Mouse (Mus musculus) C2C12 (cell line): ENCODE data around the gene Clasp2. TPM values are rescaled to one million over a fixed set of nuclear protein-coding genes. Genes with fewer than 3 reads are reported as not detected.

Experiments
- H3K27me3 ChIP-seq: one replicate; pipeline ENCODE4 v1.6.1; 2011; ENCODE audit not compliant: control insufficient read depth, insufficient read depth, insufficient read length
- H3K36me3 ChIP-seq: one replicate; pipeline ENCODE4 v1.6.1; 2011; ENCODE audit not compliant: control insufficient read depth, insufficient read depth
- H3K4me3 ChIP-seq: one replicate; pipeline ENCODE4 v1.5.1; 2011; ENCODE audit warnings: mild to moderate bottlenecking, control low read depth; ENCODE audit not compliant: poor library complexity, insufficient read depth, severe bottlenecking
- H3K79me2 ChIP-seq: one replicate; pipeline ENCODE4 v1.6.1; 2011; ENCODE audit not compliant: control insufficient read depth, insufficient read depth
- H3K79me3 ChIP-seq: one replicate; pipeline ENCODE4 v1.6.1; 2011; ENCODE audit warnings: low read depth, control low read depth
- H3ac ChIP-seq: one replicate; pipeline ENCODE3; 2011; ENCODE audit warnings: low read depth; ENCODE audit not compliant: control insufficient read depth, insufficient read length
- CEBPB ChIP-seq: IDR thresholded peaks from one replicate; pipeline ENCODE4 v1.6.1; 2011; ENCODE audit warnings: low read depth, mild to moderate bottlenecking, control low read depth, moderate library complexity
- CTCF ChIP-seq: IDR thresholded peaks from one replicate; pipeline ENCODE4 v1.5.1; 2011; ENCODE audit not compliant: control insufficient read depth, insufficient read depth, insufficient read length
- FOSL1 ChIP-seq: IDR thresholded peaks from one replicate; pipeline ENCODE4 v1.8.0; 2011; ENCODE audit warnings: mild to moderate bottlenecking, low read length; ENCODE audit not compliant: poor library complexity, insufficient read depth, severe bottlenecking
- MAX ChIP-seq: IDR thresholded peaks from one replicate; pipeline ENCODE4 v1.6.1; 2011; ENCODE audit warnings: mild to moderate bottlenecking, control low read depth
- MYOD1 ChIP-seq: IDR thresholded peaks from one replicate; pipeline ENCODE4 v1.6.1; 2011; ENCODE audit warnings: low read depth; ENCODE audit not compliant: control insufficient read depth, insufficient read length
- MYOG ChIP-seq: IDR thresholded peaks from one replicate; pipeline ENCODE4 v1.6.1; 2011; ENCODE audit not compliant: control insufficient read depth, insufficient read length; ENCODE audit errors: extremely low read depth
- USF1 ChIP-seq: IDR thresholded peaks from one replicate; pipeline ENCODE4 v1.6.1; 2011; ENCODE audit warnings: low read depth, mild to moderate bottlenecking, control low read depth, moderate library complexity
- polyA plus RNA-seq: library from polyadenylated mRNA; unstranded; fragments of >200 nt; fragmentation: generic; extraction: Trizol; gene quantifications from one replicate; pipeline ENCODE4 v1.2.1, GENCODE M21; 2012; ENCODE audit warnings: missing spikeins

Clasp2 gene
- polyA plus RNA-seq, 1 experiment: 8.8 TPM

- no peak for TF ChIP-seq MYOD1
- TF ChIP-seq USF1: no peak
- no peak for TF ChIP-seq MYOG
- TF ChIP-seq CEBPB: no peak
- no peak for TF ChIP-seq FOSL1
- no peak for TF ChIP-seq MAX
- no peak for TF ChIP-seq CTCF
- no peaks in the 10 kb centered on the region for H3K36me3 ChIP-seq
- no peaks in the 10 kb centered on the region for H3K79me3 ChIP-seq
- no peak overlapping the region for H3ac ChIP-seq
- H3K79me2 ChIP-seq: no peaks in the 10 kb centered on the region
- no peak overlapping the region for H3K4me3 ChIP-seq
- H3K27me3 ChIP-seq: no peaks in the 10 kb centered on the region
These were observed 181.4 kb downstream of the Clasp2 start for GRCm38 (mm10) chr9:113922677-113923076.

GRCm38 (mm10) chr9:113924883-113925282 is 183.6 kb downstream of the Clasp2 start:
- Histone ChIP-seq H3K79me3 (no peaks in the 10 kb centered on the region), H3K36me3 (no peaks in the 10 kb centered on the region), H3ac (no peak overlapping the region), H3K79me2 (no peaks in the 10 kb centered on the region), H3K27me3 (no peaks in the 10 kb centered on the region), H3K4me3 (no peak overlapping the region)
- TF ChIP-seq FOSL1 (no peak), MAX (no peak), MYOG (no peak), MYOD1 (no peak), USF1 (no peak), CTCF (no peak)

DNA sequence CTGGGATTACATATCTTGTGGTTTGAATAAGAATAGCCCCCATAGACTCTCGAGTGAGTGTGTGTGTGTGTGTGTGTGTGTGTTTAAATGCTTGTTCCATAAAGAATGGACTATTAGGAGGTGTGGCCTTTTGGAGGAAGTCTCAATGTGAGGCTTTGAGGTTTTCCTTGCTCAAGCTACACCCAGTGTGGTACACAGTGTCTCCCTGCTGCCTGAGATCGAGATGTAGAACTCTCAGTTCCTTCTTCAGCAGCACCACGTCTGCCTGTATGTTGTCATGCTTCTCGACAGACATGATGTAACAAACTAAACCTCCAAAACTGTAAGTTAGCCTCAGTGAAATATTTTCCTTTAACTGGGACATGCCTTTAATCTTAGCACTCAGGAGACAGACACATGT is 187.3 kb downstream of the Clasp2 start:
- H3K4me3 ChIP-seq: no peak overlapping the region
- H3K79me3 ChIP-seq: peaks cover 18% of the 10 kb centered on the region
- peaks cover 24% of the 10 kb centered on the region for H3K79me2 ChIP-seq
- no peaks in the 10 kb centered on the region for H3K27me3 ChIP-seq
- H3K36me3 ChIP-seq: no peaks in the 10 kb centered on the region
- no peak overlapping the region for H3ac ChIP-seq
- TF ChIP-seq USF1 (no peak), CEBPB (no peak), FOSL1 (no peak), MYOG (no peak), MAX (no peak), MYOD1 (no peak), CTCF (no peak)

DNA sequence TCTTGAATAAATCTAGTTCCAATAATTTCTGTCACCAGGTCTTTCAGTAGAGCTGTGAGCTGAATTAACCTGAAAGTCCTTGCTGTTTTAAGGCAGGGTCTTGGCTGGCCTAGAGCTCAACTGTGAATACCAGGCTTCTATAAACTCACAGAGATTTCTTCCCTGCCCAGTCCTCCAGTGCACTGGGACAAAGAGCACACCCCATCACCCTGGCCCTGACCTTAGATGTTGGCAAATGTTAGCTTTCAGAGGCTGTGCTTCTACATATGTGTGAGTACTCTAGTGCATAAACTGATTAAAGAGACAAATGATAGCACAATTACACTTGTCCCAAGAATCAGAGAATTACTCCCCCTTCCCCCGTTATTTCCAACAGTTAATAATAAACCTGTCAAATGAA is 188.4 kb downstream of the Clasp2 start:
- no peaks in the 10 kb centered on the region for H3K27me3 ChIP-seq
- TF ChIP-seq MYOD1: no peak
- TF ChIP-seq FOSL1: no peak
- H3K4me3 ChIP-seq: peak overlapping the region; percentile 76
- peaks cover 35% of the 10 kb centered on the region for H3K79me2 ChIP-seq
- H3K36me3 ChIP-seq: no peaks in the 10 kb centered on the region
- H3K79me3 ChIP-seq: peaks cover 28% of the 10 kb centered on the region
- H3ac ChIP-seq: no peak overlapping the region

DNA sequence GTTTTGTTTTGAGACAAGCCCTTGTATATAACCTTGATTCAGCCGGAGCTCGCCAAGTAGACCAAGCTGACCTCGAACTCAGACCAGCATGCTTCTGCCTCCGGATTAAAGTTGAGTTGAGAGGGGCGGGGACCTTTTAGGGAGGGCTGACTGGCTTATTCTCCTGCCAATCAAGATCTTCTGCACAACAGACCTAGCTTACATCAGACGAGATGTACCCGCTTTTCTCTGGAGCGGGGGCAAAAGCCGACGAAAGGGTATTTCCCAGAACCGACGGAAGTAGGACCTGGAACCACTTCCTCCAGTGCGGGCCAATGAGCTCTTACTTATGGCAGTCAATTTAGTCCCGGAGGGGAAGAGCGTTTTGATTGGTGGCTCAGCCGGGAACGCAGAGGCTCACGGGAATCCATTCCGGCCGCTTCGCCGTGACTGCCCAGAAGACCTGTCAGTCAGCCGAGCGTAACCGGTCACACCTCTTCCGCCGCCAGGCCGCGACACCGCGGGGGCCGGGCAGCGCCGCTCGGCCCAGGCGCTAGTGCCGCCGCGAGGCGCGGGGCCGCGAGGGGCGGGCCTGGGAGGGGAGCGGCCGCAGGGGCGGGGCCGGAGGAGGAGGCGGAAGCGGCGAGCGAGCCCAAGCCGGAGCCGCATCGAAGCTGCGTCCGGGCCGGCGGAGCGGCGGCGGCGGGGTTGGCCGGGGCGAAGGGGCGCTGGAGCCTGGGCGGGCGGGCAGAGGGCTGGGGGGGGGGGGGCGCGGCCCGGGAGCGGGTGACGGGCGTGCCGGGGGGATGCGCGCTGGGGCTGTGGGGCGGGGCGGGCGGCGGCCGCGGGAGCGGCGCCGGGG is 189.5 kb downstream of the Clasp2 start, which contains the start of gene Ubp1:
Gene Ubp1 (plus strand): TSS at position 401 of the 841 bp plus-strand sequence.
- Histone ChIP-seq H3K4me3 (peak within 1 kb of the TSS; percentile 76), H3ac (peak within 1 kb of the TSS; percentile 90), H3K79me3 (peaks cover 39% of the 10 kb centered on the region), H3K27me3 (no peaks in the 10 kb centered on the region), H3K36me3 (no peaks in the 10 kb centered on the region), H3K79me2 (peaks cover 46% of the 10 kb centered on the region)
- TF ChIP-seq MAX (peak; percentile 85), CTCF (no peak)

DNA sequence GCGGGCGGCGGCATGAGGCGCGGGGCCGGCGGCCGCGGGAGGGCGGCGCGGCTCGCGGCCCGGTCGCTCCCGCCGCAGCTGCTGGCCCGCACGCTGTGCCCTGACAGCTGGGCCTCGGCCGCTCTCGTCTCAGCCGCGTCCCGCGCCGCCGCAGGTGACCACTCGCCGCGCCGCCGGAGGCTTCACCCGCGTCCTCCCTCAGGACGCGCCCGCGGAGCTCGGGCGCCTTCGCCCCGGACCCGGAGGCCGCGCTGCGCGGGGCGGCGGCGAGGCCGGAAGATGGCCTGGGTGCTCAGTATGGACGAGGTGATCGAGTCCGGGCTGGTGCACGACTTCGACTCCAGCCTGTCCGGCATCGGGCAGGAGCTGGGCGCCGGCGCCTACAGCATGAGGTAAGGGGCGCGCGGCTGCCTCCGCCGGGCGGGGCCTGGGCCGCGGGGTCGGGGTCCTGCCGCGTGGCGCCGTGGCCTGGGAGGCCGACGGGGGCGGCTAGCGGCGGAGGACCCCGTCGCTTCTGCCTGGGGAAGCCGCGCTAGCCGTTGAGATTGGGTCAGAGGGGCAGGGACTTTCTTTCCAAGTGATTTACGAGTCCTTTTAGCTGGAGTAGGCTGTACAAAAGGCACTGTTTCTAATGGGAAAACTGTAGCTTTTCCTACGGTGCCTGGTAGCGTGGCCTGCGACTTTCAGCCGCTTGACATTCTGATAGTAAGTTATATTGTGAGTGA is 190.3 kb downstream of the Clasp2 start:
- Histone ChIP-seq H3K4me3 (peak overlapping the region; percentile 76), H3ac (peak overlapping the region; percentile 90), H3K79me2 (peaks cover 54% of the 10 kb centered on the region), H3K79me3 (peaks cover 47% of the 10 kb centered on the region), H3K36me3 (no peaks in the 10 kb centered on the region), H3K27me3 (no peaks in the 10 kb centered on the region)
- TF ChIP-seq CTCF: no peak
- no peak for TF ChIP-seq MYOD1
- TF ChIP-seq MAX: no peak
- TF ChIP-seq FOSL1: no peak
- TF ChIP-seq MYOG: no peak
- TF ChIP-seq CEBPB: no peak
- no peak for TF ChIP-seq USF1
